Mouse (Mus musculus) fat pad, adult 2 months (tissue): ENCODE results near the gene Wscd2.

Experiments used
- DNase-seq: peaks from one replicate; pipeline ENCODE4 v3.0.0-alpha.2; 2011; ENCODE audit warnings: low read depth, low spot score; ENCODE audit errors: extremely low read depth

The Wscd2 gene

GRCm38 (mm10) chr5:113480451-113480850 is 9.7 kb upstream of the Wscd2 start:
- DNase-seq: no peak

- no peak for DNase-seq
These were observed 4.5 kb upstream of the Wscd2 start for GRCm38 (mm10) chr5:113485584-113486162.

GRCm38 (mm10) chr5:113487879-113488278 is 2.3 kb upstream of the Wscd2 start:
- DNase-seq: no peak

- no peak for DNase-seq
These were observed 516 bp upstream of the Wscd2 start for GRCm38 (mm10) chr5:113489617-113490016.

- no peak for DNase-seq
These were observed 531 bp downstream of the Wscd2 start for GRCm38 (mm10) chr5:113490467-113491260.

GRCm38 (mm10) chr5:113491552-113491951 is 1.4 kb downstream of the Wscd2 start:
- DNase-seq: no peak

- DNase-seq: no peak
These were observed 1.9 kb downstream of the Wscd2 start for GRCm38 (mm10) chr5:113491988-113492387.

GRCm38 (mm10) chr5:113492417-113493035 is 2.4 kb downstream of the Wscd2 start:
- DNase-seq: no peak

GRCm38 (mm10) chr5:113493997-113494396 is 3.9 kb downstream of the Wscd2 start:
- no peak for DNase-seq

GRCm38 (mm10) chr5:113496926-113497325 is 6.8 kb downstream of the Wscd2 start:
- DNase-seq: no peak

- no peak for DNase-seq
These were observed 9.3 kb downstream of the Wscd2 start for GRCm38 (mm10) chr5:113499421-113499820.

- no peak for DNase-seq
These were observed 13.1 kb downstream of the Wscd2 start for GRCm38 (mm10) chr5:113503276-113503675.

- no peak for DNase-seq
These were observed 14.5 kb downstream of the Wscd2 start for GRCm38 (mm10) chr5:113504654-113505053.

GRCm38 (mm10) chr5:113506065-113506464 is 15.9 kb downstream of the Wscd2 start:
- DNase-seq: no peak

GRCm38 (mm10) chr5:113506779-113507178 is 16.6 kb downstream of the Wscd2 start:
- no peak for DNase-seq

- DNase-seq: no peak
These were observed 19.0 kb downstream of the Wscd2 start for GRCm38 (mm10) chr5:113509167-113509566.

- DNase-seq: no peak
These were observed 23.5 kb downstream of the Wscd2 start for GRCm38 (mm10) chr5:113513640-113514039.

GRCm38 (mm10) chr5:113514062-113514461 is 23.9 kb downstream of the Wscd2 start:
- no peak for DNase-seq

- no peak for DNase-seq
These were observed 26.2 kb downstream of the Wscd2 start for GRCm38 (mm10) chr5:113516119-113516872.

GRCm38 (mm10) chr5:113516873-113517336 is 26.8 kb downstream of the Wscd2 start:
- no peak for DNase-seq

GRCm38 (mm10) chr5:113517387-113517786 is 27.3 kb downstream of the Wscd2 start:
- no peak for DNase-seq
